Mouse (Mus musculus) forebrain, embryonic 14.5 days (tissue): ENCODE results near the gene Themis2. TPM values are rescaled to one million over a fixed set of nuclear protein-coding genes. Genes with fewer than 3 reads are reported as not detected.

Source experiments
- ATAC-seq: fragments of 200-750 bp; cut with Nextera tagmentation; 2 replicates; pipeline ENCODE4 v1.8.0; 2017; ENCODE audit warnings: mild to moderate bottlenecking, moderate library complexity
- DNase-seq: peaks from one replicate; pipeline ENCODE4 v3.0.0-alpha.2; 2015; ENCODE audit warnings: low spot score
- H3K27ac ChIP-seq: fragments of 300-500 bp; sonication (generic); 2 replicates; pipeline ENCODE4 v1.5.1; 2014; ENCODE audit warnings: low read depth, mild to moderate bottlenecking, control low read depth, low read length, moderate library complexity
- H3K27me3 ChIP-seq: fragments of 300-500 bp; sonication (generic); replicated peaks from 2 replicates; pipeline ENCODE4 v1.6.1; 2014; ENCODE audit warnings: low read length, control low read depth, mixed read lengths; ENCODE audit not compliant: control insufficient read depth, insufficient read depth
- H3K36me3 ChIP-seq: fragments of 300-500 bp; sonication (generic); 2 replicates; pipeline ENCODE4 v1.6.1; 2014; ENCODE audit warnings: low read length, control low read depth; ENCODE audit not compliant: control insufficient read depth, insufficient read depth
- H3K4me1 ChIP-seq: fragments of 300-500 bp; sonication (generic); 2 replicates; pipeline ENCODE4 v1.6.1; 2014; ENCODE audit warnings: antibody characterized with exemption, low read length, control low read depth; ENCODE audit not compliant: control insufficient read depth, insufficient read depth
- H3K4me2 ChIP-seq: fragments of 300-500 bp; sonication (generic); 2 replicates; pipeline ENCODE4 v1.6.1; 2014; ENCODE audit warnings: mild to moderate bottlenecking, control low read depth, low read length
- H3K4me3 ChIP-seq: fragments of 300-500 bp; sonication (generic); 2 replicates; pipeline ENCODE4 v1.5.1; 2014; ENCODE audit warnings: low read depth, low read length, control low read depth
- H3K9ac ChIP-seq: fragments of 300-500 bp; sonication (generic); 2 replicates; pipeline ENCODE4 v1.6.1; 2014; ENCODE audit warnings: mild to moderate bottlenecking, low read length, control low read depth, moderate library complexity
- H3K9me3 ChIP-seq: fragments of 300-500 bp; sonication (generic); replicated peaks from 2 replicates; pipeline ENCODE4 v1.6.1; 2016; ENCODE audit warnings: low read length, control low read depth, mixed read lengths; ENCODE audit not compliant: control insufficient read depth
- WGBS: fragments of 180-500 bp; shearing (Covaris S2); extraction: QIAGEN DNeasy Blood & Tissue Kit; methylation state at CpG from one replicate; pipeline ENCODE4 v1.1.7; 2014; 5-methylcytosine and 5-hydroxymethylcytosine counted together
- polyA plus RNA-seq: library from polyadenylated mRNA; unstranded; fragments of >200 nt; fragmentation: Nextera tagmentation; extraction: Ambion mirVana; gene quantifications from 2 replicates; pipeline ENCODE4 v1.2.1, GENCODE M21; 2014

Themis2 gene
- polyA plus RNA-seq, 1 experiment from 2014 or later = 0.42 TPM

GRCm38 (mm10) chr4:132733071-132733770 is 63.0 kb downstream of the Themis2 start:
- Histone ChIP-seq H3K4me1 (0 out of 2 replicates have a peak, but pooled peaks cover 2% of the 10 kb centered on the region), H3K27me3 (no peaks in the 10 kb centered on the region), H3K9ac (no peak overlapping the region), H3K36me3 (no peaks in the 10 kb centered on the region), H3K27ac (no peak overlapping the region), H3K4me3 (no peak overlapping the region), H3K9me3 (no peaks in the 10 kb centered on the region), H3K4me2 (no peak overlapping the region)
- ATAC-seq = no peak
- no peak for DNase-seq
- 91% methylated on average over 25 of the region's 25 CpGs for WGBS

DNA sequence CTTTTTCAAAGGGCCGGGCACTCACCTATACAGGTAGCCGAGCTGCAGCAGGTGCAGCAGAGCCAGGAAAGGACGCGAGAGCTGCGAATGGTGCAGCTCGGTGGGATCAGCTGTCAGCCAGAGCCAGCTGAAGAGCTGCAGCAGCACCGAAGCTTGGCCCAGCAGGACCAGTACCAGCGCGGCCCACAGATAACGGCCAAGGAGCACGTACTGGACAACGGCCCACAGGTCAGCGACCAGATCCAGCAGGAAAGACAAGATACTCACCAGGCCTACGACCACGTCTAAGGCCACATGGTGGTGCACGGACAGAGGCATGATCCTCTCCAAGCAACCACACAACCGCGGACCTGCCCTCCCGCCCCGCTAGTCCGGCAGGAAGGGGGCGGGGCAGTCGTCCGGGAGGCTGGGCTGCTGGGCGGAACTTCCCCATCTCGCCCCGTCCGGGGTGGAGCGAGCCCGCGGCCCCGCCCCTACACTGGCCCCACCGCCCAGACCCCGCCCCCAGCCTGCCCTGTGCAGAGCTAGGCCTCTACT is 64.0 kb downstream of the Themis2 start, which contains the start of gene Xkr8:
Gene Xkr8 (minus strand): TSS at position 399 of the 537 bp plus-strand sequence.
- Histone ChIP-seq H3K9me3 (no peaks in the 10 kb centered on the region), H3K4me1 (0 out of 2 replicates have a peak, but pooled peaks cover 2% of the 10 kb centered on the region), H3K9ac (peak within 1 kb of the TSS; percentile 66), H3K4me2 (peak within 1 kb of the TSS; percentile 63), H3K36me3 (0 out of 2 replicates have a peak, but pooled peaks cover 3% of the 10 kb centered on the region), H3K27me3 (no peaks in the 10 kb centered on the region), H3K27ac (no peak within 1 kb of the TSS), H3K4me3 (peak within 1 kb of the TSS; percentile 48)
- WGBS = 3% methylated on average over 29 of the region's 34 CpGs
- peak; percentile 77 for DNase-seq
- ATAC-seq = peak; percentile 98

Other genes with a start within 250 kb of the Themis2 start
- gene Ptafr, start 232.3 kb downstream of the Themis2 start, polyA plus RNA-seq = 0.18 and 0.30 TPM in 2 replicates
- 17.0 and 20.8 TPM in 2 replicates for gene Eya3, start 157.4 kb downstream of the Themis2 start, polyA plus RNA-seq
- gene Xkr8, start 63.8 kb downstream of the Themis2 start, polyA plus RNA-seq = 3.2 and 6.0 TPM in 2 replicates
- 1.3 and 1.5 TPM in 2 replicates for gene Smpdl3b, start 39.1 kb downstream of the Themis2 start, polyA plus RNA-seq
- 79.1 and 89.1 TPM in 2 replicates for gene Rpa2, start 28.1 kb downstream of the Themis2 start, polyA plus RNA-seq
- 101 and 120 TPM in 2 replicates for gene Ppp1r8, start 46.8 kb upstream of the Themis2 start, polyA plus RNA-seq
- 176 and 191 TPM in 2 replicates for gene Stx12, start 88.1 kb upstream of the Themis2 start, polyA plus RNA-seq
- 44.2 and 47.1 TPM in 2 replicates for gene Fam76a, start 126.2 kb upstream of the Themis2 start, polyA plus RNA-seq
- 0.23 TPM in 1 of 2 replicates, not detected in the other for gene Fgr, start 177.7 kb upstream of the Themis2 start, polyA plus RNA-seq
- gene Ahdc1, start 214.9 kb upstream of the Themis2 start, polyA plus RNA-seq = 8.6 and 12.2 TPM in 2 replicates